Comparison of ENCODE assay signal across 8 mouse cellular contexts in the genomic region with DNA sequence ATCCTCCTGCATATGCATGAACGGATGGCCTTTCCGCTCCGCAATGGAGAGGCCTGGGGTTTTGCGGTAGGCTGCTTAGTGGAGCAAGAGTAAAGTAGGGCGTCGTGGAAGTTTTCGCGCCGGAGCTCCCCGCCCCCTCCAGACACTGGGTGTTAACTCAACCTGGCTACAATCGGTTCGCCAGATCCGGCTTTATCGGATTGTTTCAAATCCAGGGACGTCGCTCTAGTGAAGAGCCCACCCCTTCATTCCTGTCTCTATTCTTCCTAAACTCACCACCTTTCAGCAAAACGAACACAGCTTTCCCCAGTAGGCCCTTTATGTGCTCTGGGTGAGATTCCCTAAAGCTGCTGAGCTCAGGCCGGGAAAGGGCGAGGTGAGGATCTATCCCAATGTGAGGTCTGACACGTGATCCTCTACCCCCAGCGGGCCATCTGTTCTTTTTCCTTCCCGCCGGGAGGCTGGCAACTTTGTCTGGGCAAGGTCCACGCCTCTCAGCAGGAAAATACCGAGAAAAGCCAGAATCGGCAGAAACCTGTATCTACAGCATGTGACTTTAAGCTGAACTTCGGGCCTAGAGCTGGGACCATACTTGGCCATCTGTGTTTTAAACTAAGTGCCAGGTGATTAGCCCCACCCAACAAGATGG. TPM values are rescaled to one million over a fixed set of nuclear protein-coding genes. Genes with fewer than 3 reads are reported as not detected.
DNase-seq lines count a peak whose midpoint lies in the region; ATAC-seq lines count a peak whose summit lies in the region.

No protein-coding gene starts in this region.

- intact Hi-C loops in gastrocnemius, postnatal 36 days (cut with DNase I), result no loop called here

- DNase-seq in 3T3-L1 (ENCODE audit: low read depth, low spot score), result peak; percentile 35
- peak; percentile 74 for DNase-seq in NIH3T3 (ENCODE audit: low read depth)
- DNase-seq in cerebellum, postnatal 36 days, result peak; percentile 97 to 99
- DNase-seq in gastrocnemius, postnatal 36 days, result peak; percentile 67 to 77
- no peak for DNase-seq in liver, embryonic 13.5 days

- H3K4me1 ChIP-seq in intestine, embryonic 15.5 days (replicated peaks), result peaks cover 25% of the 10 kb centered on the region
- peaks cover 41% of the 10 kb centered on the region for H3K4me1 ChIP-seq in liver, embryonic 13.5 days (replicated peaks)
- H3K4me1 ChIP-seq in neural tube, embryonic 12.5 days, result peaks cover 34% of the 10 kb centered on the region

- no peaks in the 10 kb centered on the region for H3K36me3 ChIP-seq in intestine, embryonic 15.5 days
- H3K36me3 ChIP-seq in liver, embryonic 13.5 days, result no peaks in the 10 kb centered on the region
- H3K36me3 ChIP-seq in neural tube, embryonic 12.5 days, result no peaks in the 10 kb centered on the region

- H3K9me3 ChIP-seq in intestine, embryonic 15.5 days, result no peaks in the 10 kb centered on the region
- H3K9me3 ChIP-seq in liver, embryonic 13.5 days (replicated peaks), result no peaks in the 10 kb centered on the region
- H3K9me3 ChIP-seq in neural tube, embryonic 12.5 days, result no peaks in the 10 kb centered on the region

- peak overlapping the region; percentile 86 for H3K4me2 ChIP-seq in intestine, embryonic 15.5 days (replicated peaks)
- H3K4me2 ChIP-seq in liver, embryonic 13.5 days, result peak overlapping the region; percentile 82
- H3K4me2 ChIP-seq in neural tube, embryonic 12.5 days (replicated peaks), result peak overlapping the region; percentile 80

- H3K27me3 ChIP-seq in intestine, embryonic 15.5 days (replicated peaks), result no peaks in the 10 kb centered on the region; the same call in 1 of the 2 replicates
- H3K27me3 ChIP-seq in liver, embryonic 13.5 days, result peaks cover 70% of the 10 kb centered on the region
- H3K27me3 ChIP-seq in neural tube, embryonic 12.5 days (replicated peaks), result peaks cover 51% of the 10 kb centered on the region

- WGBS in intestine, embryonic 15.5 days, result 9% methylated on average over 27 of the region's 27 CpGs
- WGBS in liver, embryonic 13.5 days (ENCODE audit: insufficient replicate concordance), result 13% methylated on average over 27 of the region's 27 CpGs
- WGBS in neural tube, embryonic 12.5 days, result 1% methylated on average over 27 of the region's 27 CpGs

- H3K9ac ChIP-seq in intestine, embryonic 15.5 days, result peak overlapping the region; percentile 45
- H3K9ac ChIP-seq in liver, embryonic 13.5 days, result peak overlapping the region; percentile 60
- no peak overlapping the region; the same call in 1 of the 2 replicates for H3K9ac ChIP-seq in neural tube, embryonic 12.5 days

- H3K4me3 ChIP-seq in intestine, embryonic 15.5 days (replicated peaks), result peak overlapping the region; percentile 40
- H3K4me3 ChIP-seq in liver, embryonic 13.5 days (replicated peaks), result peak overlapping the region; percentile 56
- H3K4me3 ChIP-seq in neural tube, embryonic 12.5 days, result peak overlapping the region; percentile 39

- H3K27ac ChIP-seq in intestine, embryonic 15.5 days, result no peak overlapping the region
- no peak overlapping the region for H3K27ac ChIP-seq in liver, embryonic 13.5 days
- H3K27ac ChIP-seq in neural tube, embryonic 12.5 days, result no peak overlapping the region

- no peak for ATAC-seq in intestine, embryonic 15.5 days
- no peak for ATAC-seq in liver, embryonic 13.5 days (ENCODE audit: low read depth)
- ATAC-seq in neural tube, embryonic 12.5 days (ENCODE audit: low FRiP score, low read depth), result no peak
- ATAC-seq in megakaryocyte-erythroid progenitor cell, adult 5-6 weeks (replicated peaks; ENCODE audit: low FRiP score, low TSS enrichment, poor library complexity, severe bottlenecking), result no peak

RNA-seq across cellular contexts. Expression of a gene that starts 4.7 kb away (rescaled TPM):
- 100 to 1,000 TPM; 115 to 151 TPM for total RNA-seq in gastrocnemius, postnatal 36 days (2021)
- polyA plus RNA-seq in intestine, embryonic 15.5 days (2015; fragmentation: Nextera tagmentation; extraction: Ambion mirVana), result 3.9 and 4.6 TPM in 2 replicates
- 1.3 and 1.6 TPM in 2 replicates for polyA plus RNA-seq in liver, embryonic 13.5 days (2015; fragmentation: Nextera tagmentation; extraction: Ambion mirVana)
- polyA plus RNA-seq in neural tube, embryonic 12.5 days (2016; fragmentation: Nextera tagmentation; extraction: Ambion mirVana), result 1.9 and 2.0 TPM in 2 replicates
- total RNA-seq in megakaryocyte-erythroid progenitor cell, adult 5-6 weeks (2014; fragmentation: Nextera tagmentation), result 22.9 and 24.6 TPM in 2 replicates
- 19.9 and 25.0 TPM in 2 replicates for total RNA-seq in megakaryocyte-erythroid progenitor cell, adult 5-6 weeks (2017)
